Mouse (Mus musculus) kidney, postnatal 14 days (tissue): Measurements from ENCODE around the gene Ctbp2.

Experiments used
- DNase-seq: peaks from one replicate; pipeline ENCODE4 v3.0.0; 2022; ENCODE audit warnings: mixed read lengths

Ctbp2 gene

GRCm38 (mm10) chr7:133002271-133002670 lies 121.9 kb downstream of the Ctbp2 start:
- no peak for DNase-seq

GRCm38 (mm10) chr7:133001388-133001787 lies 122.8 kb downstream of the Ctbp2 start:
- no peak for DNase-seq

GRCm38 (mm10) chr7:132999061-132999460 lies 125.1 kb downstream of the Ctbp2 start:
- DNase-seq, result no peak

DNA sequence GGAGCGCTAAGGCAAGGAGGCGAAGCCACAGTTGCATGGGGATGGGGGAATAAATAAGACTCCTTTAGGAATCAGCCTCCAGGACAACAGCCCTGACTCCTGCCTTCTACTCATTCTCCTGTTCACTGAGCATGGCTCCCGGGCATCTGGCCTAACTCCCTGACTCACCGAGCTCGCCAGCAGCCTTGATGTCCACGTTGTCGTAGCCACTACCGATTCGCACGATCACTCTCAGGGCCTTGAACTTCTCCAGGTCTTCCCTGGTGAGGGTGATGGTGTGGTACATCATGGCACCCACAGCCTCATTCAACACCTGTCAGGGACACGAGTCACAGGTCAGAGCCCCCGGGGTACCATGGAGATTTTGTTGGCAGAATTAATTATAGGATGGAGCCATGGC lies 125.5 kb downstream of the Ctbp2 start:
- no peak for DNase-seq

DNA sequence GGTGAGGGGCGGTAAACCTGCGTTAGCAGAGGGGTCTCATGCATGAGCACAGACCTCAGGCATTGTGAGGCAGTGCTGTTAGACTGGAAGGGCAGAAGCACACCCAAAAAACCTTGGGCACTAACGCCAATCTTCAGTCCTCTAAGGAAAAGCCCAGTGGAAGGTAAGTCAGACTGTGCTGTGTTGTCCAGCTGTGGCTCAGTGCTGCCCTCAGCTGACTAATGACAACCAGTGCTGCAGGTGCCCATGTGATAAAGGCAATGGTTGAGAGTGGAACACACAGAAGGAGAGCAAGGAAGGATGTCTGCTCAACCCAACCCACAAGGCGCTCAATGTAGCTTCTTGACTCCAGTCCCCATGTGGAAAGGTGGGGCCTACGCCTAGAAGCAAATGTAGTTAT lies 127.8 kb downstream of the Ctbp2 start:
- DNase-seq, result peak; percentile 44

DNA sequence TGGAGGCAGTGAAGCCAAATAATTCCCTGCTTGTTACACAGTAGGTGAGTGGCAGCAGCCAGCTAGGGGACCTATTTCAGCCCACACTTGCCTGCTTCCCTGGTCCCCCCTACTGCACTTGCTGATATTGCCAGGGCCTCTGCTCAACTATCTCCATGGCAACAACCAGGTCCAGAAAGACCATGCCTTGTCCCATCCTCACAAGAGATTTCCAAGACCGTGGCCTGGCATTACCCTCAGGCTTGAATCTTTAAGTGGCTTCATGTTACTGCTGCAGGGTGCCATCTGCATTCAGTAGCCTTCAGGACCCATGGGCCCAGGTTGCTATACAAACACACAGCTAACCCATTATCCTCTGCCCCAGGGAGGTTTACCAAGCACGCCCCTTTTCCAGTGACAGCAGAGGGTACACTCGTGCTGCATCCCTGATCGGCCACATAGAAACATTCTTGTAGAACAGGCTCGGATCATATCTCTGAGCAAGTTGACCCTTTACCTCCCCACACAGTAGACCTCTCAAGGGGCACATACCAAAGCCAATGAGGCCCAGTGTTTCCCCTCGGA lies 129.4 kb downstream of the Ctbp2 start:
- DNase-seq, result no peak

- DNase-seq, result no peak
These were observed 130.0 kb downstream of the Ctbp2 start for GRCm38 (mm10) chr7:132994120-132994519.

DNA sequence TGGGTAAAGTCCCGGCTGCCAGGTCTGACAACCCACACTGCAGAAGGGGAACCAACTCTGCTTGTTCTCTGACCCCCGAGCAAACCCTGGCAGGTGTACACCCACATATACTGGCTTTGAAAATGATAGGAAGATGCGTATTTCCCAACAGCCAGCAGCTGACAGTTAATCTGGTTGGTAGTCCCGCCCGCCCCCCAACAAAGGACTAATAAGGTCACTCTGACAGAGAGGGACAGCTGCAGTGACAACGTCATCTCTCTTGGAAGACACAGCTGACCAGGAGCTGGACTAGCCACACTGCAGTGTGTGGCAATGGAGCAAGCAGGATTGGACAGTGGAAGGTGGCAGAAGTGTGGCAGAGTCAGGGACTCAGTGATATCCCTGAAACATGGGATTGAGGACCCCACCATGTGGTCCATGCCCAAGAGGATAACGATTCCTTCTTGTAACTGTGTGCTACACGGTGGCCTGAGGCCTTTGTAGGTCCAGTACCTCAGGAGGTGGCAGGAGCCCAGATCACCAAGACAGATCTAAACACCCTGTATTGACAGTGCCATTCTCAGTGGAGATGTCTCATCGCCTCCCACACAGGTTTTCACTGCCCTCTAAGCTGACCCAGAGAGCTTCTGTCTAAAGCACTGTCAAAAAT lies 131.1 kb downstream of the Ctbp2 start:
- no peak for DNase-seq

GRCm38 (mm10) chr7:132991240-132991900 lies 132.8 kb downstream of the Ctbp2 start:
- no peak for DNase-seq

GRCm38 (mm10) chr7:132989839-132990238 lies 134.3 kb downstream of the Ctbp2 start:
- no peak for DNase-seq

DNA sequence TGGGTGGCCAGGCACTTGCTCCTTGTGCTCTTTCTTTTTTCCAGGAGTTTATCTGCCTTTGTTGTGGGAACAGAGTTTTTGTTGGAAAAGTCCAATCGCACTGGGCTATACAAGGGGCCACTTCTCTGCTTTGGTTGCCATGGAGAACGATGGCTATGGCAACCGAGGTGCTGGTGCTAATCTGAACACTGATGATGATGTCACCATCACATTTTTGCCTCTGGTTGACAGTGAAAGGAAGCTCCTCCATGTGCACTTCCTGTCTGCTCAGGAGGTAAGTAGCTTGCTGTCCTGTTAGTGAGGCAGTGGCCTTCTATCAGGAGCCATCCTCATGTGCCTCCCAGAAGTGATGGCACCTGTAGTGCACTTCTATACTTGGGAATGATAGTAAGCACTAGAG lies 141.5 kb downstream of the Ctbp2 start:
- DNase-seq, result no peak

GRCm38 (mm10) chr7:132977981-132978380 lies 146.2 kb downstream of the Ctbp2 start:
- no peak for DNase-seq

GRCm38 (mm10) chr7:132976079-132976478 lies 148.1 kb downstream of the Ctbp2 start:
- no peak for DNase-seq

DNA sequence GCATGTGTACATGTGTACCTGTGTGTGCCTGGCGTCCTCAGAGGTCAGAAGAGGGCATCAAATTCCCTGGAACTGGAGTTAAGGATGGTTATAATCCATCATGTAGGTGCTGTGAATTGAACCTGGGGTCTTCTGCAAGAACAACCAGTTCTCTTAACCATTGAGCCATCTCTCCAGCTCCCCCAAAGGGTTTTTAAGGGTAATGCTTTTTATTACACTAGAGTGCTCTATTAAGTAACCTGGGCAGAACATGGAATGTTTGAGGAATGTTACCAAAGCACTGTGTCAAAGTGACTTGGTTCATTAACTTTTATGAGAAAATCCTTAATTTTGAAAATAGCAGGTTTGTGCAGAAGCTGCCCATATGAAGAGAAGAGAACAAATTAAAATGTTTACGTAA lies 152.1 kb downstream of the Ctbp2 start:
- no peak for DNase-seq

GRCm38 (mm10) chr7:132965707-132966106 lies 158.4 kb downstream of the Ctbp2 start:
- DNase-seq, result no peak

DNA sequence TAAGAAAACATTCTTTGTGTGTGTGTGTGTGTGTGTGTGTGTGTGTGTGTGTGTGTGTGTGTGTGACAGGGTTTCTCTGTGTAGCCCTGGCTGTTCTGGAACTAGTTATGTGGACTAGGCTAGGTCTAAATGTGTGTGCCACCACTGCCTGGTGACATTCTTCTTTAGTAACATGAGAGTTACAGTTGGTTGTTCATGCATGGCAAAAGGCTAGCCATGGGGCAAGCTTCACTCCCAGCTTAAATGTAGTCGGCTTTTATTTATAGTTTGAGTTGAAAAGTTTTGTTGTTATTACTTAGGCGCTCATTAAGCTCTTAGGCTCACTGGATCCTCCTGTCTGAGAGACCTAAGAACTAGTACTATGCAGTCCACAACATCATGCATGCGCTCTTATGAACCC lies 159.8 kb downstream of the Ctbp2 start:
- no peak for DNase-seq

DNA sequence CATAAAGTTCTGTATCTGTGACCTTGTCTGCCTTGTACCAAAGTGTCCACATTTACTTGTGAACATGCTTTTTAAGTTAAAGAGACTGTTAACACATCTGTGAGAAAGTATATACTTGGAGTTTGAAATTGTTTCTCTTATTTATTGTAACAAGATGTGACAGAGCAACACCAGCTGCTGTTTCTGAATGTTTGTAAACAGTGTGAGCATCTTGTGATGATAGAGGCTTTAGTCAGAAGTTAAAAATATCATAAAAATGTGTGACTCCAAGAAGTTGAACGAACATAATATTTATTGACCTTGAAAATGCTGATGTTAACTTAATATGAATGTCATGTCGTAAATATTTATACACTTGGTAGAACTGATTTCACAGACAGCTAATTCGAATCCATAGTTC lies 173.5 kb downstream of the Ctbp2 start:
- DNase-seq, result no peak

DNA sequence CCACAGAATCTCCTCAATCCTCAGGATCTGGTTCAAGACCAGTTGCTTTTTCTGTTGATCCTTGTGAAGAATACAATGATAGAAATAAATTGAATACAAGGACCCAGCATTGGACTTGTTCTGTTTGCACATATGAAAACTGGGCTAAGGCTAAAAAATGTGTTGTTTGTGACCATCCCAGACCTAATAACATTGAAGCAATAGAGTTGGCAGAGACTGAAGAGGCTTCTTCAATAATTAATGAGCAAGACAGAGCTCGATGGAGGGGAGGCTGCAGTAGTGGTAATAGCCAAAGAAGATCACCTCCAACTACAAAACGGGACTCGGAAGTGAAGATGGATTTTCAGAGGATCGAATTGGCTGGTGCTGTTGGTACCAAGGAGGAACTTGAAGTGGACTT lies 174.2 kb downstream of the Ctbp2 start:
- DNase-seq, result no peak

DNA sequence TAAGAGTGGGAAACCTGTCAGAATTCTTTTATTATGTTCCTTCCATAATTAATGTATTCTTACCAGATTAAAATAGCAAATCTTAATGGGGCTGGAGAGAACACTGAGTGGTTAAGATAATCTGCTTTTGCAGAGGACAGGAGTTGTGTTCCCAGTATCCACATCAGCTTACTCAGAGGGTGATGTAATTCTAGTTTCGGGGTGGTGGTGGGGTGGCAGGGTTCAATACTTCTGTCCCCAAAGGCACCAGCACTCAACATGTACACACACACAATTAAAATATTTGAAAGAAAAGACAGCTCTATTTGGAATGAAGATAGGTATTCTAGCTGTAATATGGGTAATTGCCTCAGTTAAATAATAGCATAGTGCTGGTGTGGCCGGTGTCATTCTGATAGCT lies 183.6 kb downstream of the Ctbp2 start:
- no peak for DNase-seq

DNA sequence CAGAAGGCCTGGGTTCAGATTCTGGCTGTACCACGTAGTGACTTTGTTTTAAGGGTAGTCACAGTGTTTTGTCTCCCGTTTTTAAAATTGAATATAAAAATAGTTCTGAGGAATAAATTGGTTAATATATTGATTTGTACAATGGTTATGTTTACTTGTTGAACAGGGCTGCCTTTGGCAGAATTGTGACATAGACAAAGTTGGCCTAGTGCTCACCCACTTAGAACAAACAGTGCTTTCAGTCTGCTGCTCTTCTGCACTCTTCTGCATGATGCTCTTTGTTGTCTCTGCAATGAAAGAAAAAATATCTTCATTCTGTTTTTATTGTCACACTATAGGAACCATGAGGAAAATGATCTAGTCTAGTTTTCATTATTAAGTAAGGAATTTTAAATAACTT lies 185.0 kb downstream of the Ctbp2 start:
- no peak for DNase-seq
